In genomic region chr9:118532516-118533205, GRCm38 (mm10) we compare ENCODE assay signal across 26 mouse cellular contexts. TPM values are rescaled to one million over a fixed set of nuclear protein-coding genes. Genes with fewer than 3 reads are reported as not detected.
DNase-seq lines count a peak whose midpoint lies in the region.
"Had no signal": no experiment of that assay in that cellular context is flagged by ENCODE, and none has a peak within 500 bp of the region (broad histone marks: within the 10 kb centered on the region; RNA-seq: fewer than 3 reads in every experiment).

No protein-coding gene starts in this region.

- no peaks in the 10 kb centered on the region for H3K27me3 ChIP-seq in heart, embryonic 10.5 days (ENCODE audit: insufficient read depth, poor library complexity, severe bottlenecking)
- no peaks in the 10 kb centered on the region for H3K27me3 ChIP-seq in megakaryocyte, embryonic 14.5 days (replicated peaks)
- H3K27me3 ChIP-seq: embryonic facial prominence, embryonic 15.5 days; forebrain, embryonic 13.5 days; hindbrain, embryonic 13.5 days; limb, embryonic 15.5 days; liver, embryonic 13.5 days; neural tube, embryonic 12.5 days had no signal

- H3K9me3 ChIP-seq in heart, embryonic 10.5 days, result no peaks in the 10 kb centered on the region
- no peaks in the 10 kb centered on the region for H3K9me3 ChIP-seq in megakaryocyte, embryonic 14.5 days
- H3K9me3 ChIP-seq: embryonic facial prominence, embryonic 10.5 days; embryonic facial prominence, embryonic 15.5 days; forebrain, embryonic 13.5 days; hindbrain, embryonic 13.5 days; limb, embryonic 10.5 days; limb, embryonic 15.5 days; liver, embryonic 13.5 days; midbrain, embryonic 10.5 days; neural tube, embryonic 12.5 days had no signal

- H3K36me3 ChIP-seq in heart, embryonic 10.5 days, result peaks cover 88% of the 10 kb centered on the region
- peaks cover 98% of the 10 kb centered on the region for H3K36me3 ChIP-seq in megakaryocyte, embryonic 14.5 days (replicated peaks; ENCODE audit: low read length)

- intact Hi-C loops in heart, postnatal 25 days (cut with DNase I), result no loop called here

- no peak overlapping the region for H3K4me3 ChIP-seq in heart, embryonic 10.5 days
- H3K4me3 ChIP-seq in megakaryocyte, embryonic 14.5 days (replicated peaks), result peak overlapping the region; percentile 67
- H3K4me3 ChIP-seq: embryonic facial prominence, embryonic 10.5 days; embryonic facial prominence, embryonic 15.5 days; forebrain, embryonic 13.5 days; hindbrain, embryonic 13.5 days; limb, embryonic 10.5 days; limb, embryonic 15.5 days; liver, embryonic 13.5 days; midbrain, embryonic 10.5 days; neural tube, embryonic 12.5 days had no signal

- WGBS in heart, embryonic 10.5 days, result 92% methylated on average over 7 of the region's 7 CpGs

- H3K4me1 ChIP-seq in heart, embryonic 10.5 days, result no peaks in the 10 kb centered on the region
- H3K4me1 ChIP-seq in megakaryocyte, embryonic 14.5 days, result peaks cover 27% of the 10 kb centered on the region
- H3K4me1 ChIP-seq: embryonic facial prominence, embryonic 10.5 days; embryonic facial prominence, embryonic 15.5 days; forebrain, embryonic 13.5 days; hindbrain, embryonic 13.5 days; limb, embryonic 10.5 days; limb, embryonic 15.5 days; midbrain, embryonic 10.5 days; neural tube, embryonic 12.5 days had no signal

- no peak overlapping the region for H3K27ac ChIP-seq in heart, embryonic 10.5 days
- H3K27ac ChIP-seq: embryonic facial prominence, embryonic 10.5 days; embryonic facial prominence, embryonic 15.5 days; forebrain, embryonic 13.5 days; hindbrain, embryonic 13.5 days; limb, embryonic 10.5 days; limb, embryonic 15.5 days; liver, embryonic 13.5 days; macrophage; midbrain, embryonic 10.5 days; neural tube, embryonic 12.5 days had no signal

- DNase-seq in adrenal gland, adult (ENCODE audit: inconsistent age in 2 of 2, low spot score in 1 of 2), result peak; percentile 29 to 72
- DNase-seq in adrenal gland, adult 8-10 months, result no peak
- DNase-seq in heart, embryonic 10.5 days (ENCODE audit: low spot score), result peak; percentile 58
- DNase-seq in heart, postnatal 25 days (ENCODE audit: low spot score), result no peak
- DNase-seq in embryo, embryonic 10.5 days (ENCODE audit: low spot score), result no peak
- DNase-seq in layer of hippocampus, postnatal 14 days (ENCODE audit: low spot score in 2 of 2), result no peak
- DNase-seq: cerebellum, adult 18-20 months; cerebellum, postnatal 14 days; gastrocnemius, postnatal 10 days; heart, postnatal 4 days; kidney, adult 9 months; kidney, postnatal 10 days; liver, embryonic 13.5 days; lung, adult 18-20 months; lung, postnatal 10 days; right cerebral cortex, postnatal 4 days had no signal

RNA-seq across cellular contexts. Expression of gene Golga4, which starts 26.6 kb away (rescaled TPM):
- 100 to 1,000 TPM; 129 to 187 (median 147) TPM for total RNA-seq in adrenal gland, adult 8-10 months (2022)
- polyA plus RNA-seq in heart, embryonic 10.5 days (2016; fragmentation: Nextera tagmentation; extraction: Ambion mirVana), result 55.0 and 60.0 TPM in 2 replicates
- total RNA-seq in heart, postnatal 25 days (2021), result 100 to 1,000 TPM; 257 to 283 TPM
- polyA plus RNA-seq in megakaryocyte, embryonic 14.5 days (2012; ENCODE audit: insufficient read depth, low replicate concordance), result 1.2 and 11.7 TPM in 2 replicates
- 10 to 100 TPM; 75.6 to 80.6 TPM for total RNA-seq in layer of hippocampus, postnatal 14 days (2021)

RNA-seq across cellular contexts. Expression of gene Eomes, which starts 54.6 kb away (rescaled TPM):
- under 1 TPM; 0.11 to 0.49 (median 0.43) TPM for total RNA-seq in adrenal gland, adult 8-10 months (2022)
- 0.11 and 0.13 TPM in 2 replicates for polyA plus RNA-seq in heart, embryonic 10.5 days (2016; fragmentation: Nextera tagmentation; extraction: Ambion mirVana)
- total RNA-seq in heart, postnatal 25 days (2021), result not detected
- polyA plus RNA-seq in megakaryocyte, embryonic 14.5 days (2012; ENCODE audit: insufficient read depth, low replicate concordance), result not detected in 2 replicates
- 1 to 10 TPM; 3.1 to 3.5 TPM for total RNA-seq in layer of hippocampus, postnatal 14 days (2021)
- total RNA-seq: gastrocnemius, postnatal 10 days; heart, postnatal 4 days had no signal
- polyA plus RNA-seq: embryonic facial prominence, embryonic 15.5 days; liver, embryonic 13.5 days; macrophage had no signal

Comparison
In these comparisons a context has a peak if more than half of its experiments do, and no peak if none do; other contexts are left out.
1. DNase-seq: peak in adrenal gland, adult (2 of 2) and heart, embryonic 10.5 days (single experiment); none in adrenal gland, adult 8-10 months (single experiment), heart, postnatal 25 days (single experiment), embryo, embryonic 10.5 days (single experiment) and layer of hippocampus, postnatal 14 days (0 of 2).